Mouse (Mus musculus) layer of hippocampus, postnatal 14 days (tissue): ENCODE measurements at regions not wholly inside any gene's neighbourhood (a gene's known extent, or its start where the extent isn't known, plus 50 kb on each side); places are given as distances from the start of the nearest gene placed in this dataset.
A peak's percentile ranks its signal among the peaks of the same experiment; 100 is the strongest.
"Not testable (repeated sequence)": the region's sequence is repeated elsewhere in the genome, so short reads cannot be mapped to it uniquely, and the experiment has no call there.

Experiments
- DNase-seq, 2 experiments: peaks; one replicate each; pipeline ENCODE4 v3.0.0; 2021 to 2022; ENCODE audit warnings: low spot score in 2 of 2, mixed read lengths in 1 of 2

DNA sequence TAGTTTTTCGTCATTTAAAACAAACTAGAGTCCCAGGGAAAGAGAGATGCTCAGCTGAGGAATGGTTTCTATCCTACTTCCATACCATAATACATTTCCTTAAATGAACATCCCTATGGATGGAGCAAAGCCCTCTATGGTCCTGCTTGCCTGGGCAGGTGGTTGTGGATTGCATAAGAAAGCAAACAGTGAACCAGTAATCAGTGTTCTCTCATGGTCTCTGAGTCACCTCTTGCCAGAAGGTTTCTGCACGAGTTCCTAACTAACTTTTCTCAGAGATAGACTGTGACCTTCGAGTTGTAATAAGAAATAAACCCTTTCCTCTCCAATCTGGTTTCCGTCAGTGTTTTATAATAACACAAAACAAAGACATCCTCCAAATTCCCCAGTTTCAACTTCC is 62.9 kb upstream of the Bet1 start:
- no peak for DNase-seq

DNA sequence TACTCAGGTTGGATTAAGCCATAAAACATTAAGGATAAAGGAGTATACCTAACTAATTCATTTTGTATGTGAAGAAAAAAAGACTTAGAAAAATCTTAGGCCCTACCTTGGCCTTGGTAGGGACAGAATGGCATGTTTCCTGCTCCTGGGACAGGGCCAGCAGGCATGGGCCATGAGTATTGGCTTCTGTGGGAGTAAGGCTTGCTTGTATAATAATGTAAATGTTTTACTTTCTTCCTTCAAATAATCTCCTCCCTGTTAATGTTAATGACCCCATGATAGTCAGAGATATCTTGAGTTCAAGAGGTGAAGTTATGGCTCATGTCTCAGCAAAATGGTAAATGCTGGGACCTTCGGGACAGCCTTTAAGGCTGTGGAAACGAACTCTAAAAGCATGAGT is 71.5 kb upstream of the Bet1 start:
- no peak for DNase-seq

DNA sequence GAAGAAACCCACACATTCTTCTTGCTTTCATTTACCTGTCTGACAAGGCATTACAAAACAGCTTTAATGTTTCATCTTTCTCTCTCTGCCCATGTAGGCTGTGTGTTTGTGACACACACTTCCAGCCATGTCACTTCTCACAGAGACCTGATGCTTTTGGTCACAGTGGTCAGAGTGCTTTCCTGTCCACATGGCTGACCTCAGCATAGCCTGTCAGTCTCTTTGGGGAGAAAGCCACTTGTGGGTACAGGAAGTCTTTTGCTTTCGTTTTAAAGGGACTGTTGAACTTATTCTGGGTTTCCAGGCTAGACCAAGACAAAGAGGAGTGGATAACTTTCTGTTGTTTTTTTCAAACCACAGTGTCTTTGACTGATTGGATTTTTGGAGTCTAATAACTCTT is 77.0 kb upstream of the Bet1 start:
- no peak for DNase-seq

DNA sequence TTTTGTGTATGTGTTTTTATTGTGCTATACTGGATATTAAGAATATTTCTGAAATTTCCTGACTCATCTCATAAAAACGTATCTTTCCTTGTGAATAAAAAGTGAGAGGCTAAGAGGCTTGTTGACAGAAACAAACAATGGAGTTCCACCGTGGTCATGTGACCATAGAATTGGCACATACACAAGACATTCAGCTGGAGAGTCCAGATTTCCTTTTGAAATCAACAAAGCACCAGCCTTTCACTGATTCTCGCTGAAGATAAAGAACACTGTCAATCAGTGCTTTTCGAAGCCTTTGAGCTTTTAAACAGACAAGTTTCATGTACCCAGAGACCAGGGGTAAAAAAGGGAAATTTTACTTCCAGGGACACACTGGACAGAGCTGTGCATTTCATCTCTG is 80.3 kb upstream of the Bet1 start:
- peak in 1 of 2 experiments; percentile 4 for DNase-seq

DNA sequence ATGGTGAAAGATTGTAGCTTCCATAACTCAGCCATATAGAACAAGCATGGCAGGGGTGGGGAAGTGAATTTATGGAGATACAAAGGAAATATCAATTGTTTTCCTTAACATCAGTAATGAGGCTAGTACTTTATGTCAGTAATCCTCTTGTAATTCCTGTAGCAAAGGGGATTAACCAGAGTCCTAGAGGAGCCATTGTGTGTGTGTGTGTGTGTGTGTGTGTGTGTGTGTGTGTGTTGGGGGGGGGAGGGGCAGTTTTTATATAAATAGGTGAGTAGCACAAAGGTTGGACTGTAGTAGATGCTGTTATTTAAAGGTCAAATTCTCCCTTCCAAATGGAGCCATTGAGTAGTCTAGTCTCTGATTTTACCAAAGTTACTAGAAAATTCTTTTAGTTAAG is 81.0 kb upstream of the Bet1 start:
- DNase-seq = no peak

DNA sequence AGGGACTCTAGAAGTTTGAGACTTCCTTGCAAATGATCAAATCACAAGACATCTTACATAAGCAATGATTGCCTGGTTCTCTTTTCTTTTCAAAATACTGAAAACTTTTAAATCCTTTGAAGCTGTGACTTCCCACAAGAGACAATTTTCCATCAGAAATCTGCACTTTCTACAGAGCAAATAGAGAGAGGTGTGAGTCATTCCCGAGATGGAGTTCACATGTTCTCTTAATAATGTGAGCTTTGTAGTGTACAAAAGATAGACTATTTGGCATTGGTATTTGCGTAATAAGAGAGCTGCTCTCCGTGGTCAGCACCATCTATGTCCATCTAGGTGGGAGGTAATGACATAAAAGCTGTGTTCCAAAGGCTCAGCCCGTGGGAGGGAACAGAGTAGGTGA is 84.8 kb upstream of the Bet1 start:
- no peak for DNase-seq

DNA sequence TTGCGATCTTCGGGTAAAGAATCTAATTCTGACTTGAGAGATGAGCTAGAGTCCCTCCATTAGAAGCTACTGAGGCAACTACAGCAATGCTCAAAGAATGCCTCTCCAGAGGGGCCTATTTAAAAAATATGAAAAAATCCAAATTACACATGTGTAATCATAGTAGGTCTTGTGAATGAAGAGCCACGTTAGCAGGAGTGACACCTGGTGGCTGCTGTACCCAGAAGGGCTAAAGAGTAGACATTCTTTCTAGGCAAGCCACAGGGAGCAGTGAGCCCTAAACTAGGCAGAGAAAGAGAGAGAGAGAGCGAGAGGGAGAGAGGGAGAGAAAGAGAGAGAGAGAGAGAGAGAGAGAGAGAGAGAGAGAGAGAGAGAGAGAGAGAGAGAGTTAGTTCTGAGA is 100.9 kb upstream of the Bet1 start:
- DNase-seq = no peak

DNA sequence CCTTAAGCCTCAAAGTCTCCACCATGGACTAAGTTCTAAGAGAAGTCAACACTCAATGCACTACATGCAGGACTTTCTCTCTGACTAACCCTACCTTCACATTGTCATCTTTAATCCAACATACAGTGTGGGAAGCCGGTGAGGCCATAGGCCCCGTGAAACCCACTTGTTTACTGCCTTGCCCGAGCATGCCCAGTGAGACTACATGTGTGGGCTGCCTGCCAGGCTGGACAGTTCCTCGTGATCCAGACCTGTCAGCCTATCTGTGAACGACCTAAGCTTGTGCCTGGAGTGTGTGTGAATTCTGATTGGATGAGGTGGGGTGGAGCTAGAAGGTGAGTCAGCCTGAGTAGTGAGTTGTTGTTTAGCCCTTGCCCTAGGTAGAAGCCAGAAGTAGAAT is 104.2 kb upstream of the Bet1 start:
- DNase-seq = not testable (repeated sequence)

DNA sequence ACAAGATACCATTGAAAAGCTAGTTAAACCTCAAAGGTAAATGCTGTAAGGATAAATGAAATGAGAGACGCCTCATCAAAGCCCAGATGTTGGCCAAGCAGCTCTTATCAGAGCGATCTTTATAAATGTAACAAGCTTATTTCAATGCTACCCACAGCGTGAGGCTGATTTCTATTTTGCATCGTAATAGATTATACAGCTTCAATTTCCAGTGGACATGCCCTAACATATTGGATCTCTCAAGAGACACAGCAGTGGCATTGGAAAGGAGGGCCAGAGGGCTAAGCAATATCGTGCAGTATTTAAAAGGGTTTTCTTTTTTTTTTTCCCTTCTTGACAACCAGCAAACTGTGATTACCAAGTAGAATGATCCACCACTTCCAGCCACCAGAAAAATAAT is 106.5 kb upstream of the Bet1 start:
- DNase-seq = no peak

DNA sequence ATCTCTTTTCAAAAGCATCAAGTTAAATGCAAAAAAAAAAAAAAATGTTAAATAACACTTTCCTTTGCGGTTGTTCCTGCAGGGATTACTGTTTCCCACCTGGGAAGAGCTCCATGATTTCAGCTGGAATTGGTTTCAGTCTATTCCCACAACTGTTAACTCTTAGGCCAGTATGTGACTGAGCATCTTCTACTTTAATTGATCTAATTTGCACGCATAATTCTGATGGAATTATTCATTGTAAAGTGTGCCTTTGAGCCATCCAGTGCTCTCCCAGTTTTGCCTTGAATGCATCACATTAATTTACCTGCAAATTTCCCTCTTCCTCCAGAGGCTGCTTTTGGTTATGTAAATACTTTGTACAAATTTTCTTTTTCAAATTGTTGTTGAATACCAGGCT is 114.4 kb upstream of the Bet1 start:
- no peak for DNase-seq

DNA sequence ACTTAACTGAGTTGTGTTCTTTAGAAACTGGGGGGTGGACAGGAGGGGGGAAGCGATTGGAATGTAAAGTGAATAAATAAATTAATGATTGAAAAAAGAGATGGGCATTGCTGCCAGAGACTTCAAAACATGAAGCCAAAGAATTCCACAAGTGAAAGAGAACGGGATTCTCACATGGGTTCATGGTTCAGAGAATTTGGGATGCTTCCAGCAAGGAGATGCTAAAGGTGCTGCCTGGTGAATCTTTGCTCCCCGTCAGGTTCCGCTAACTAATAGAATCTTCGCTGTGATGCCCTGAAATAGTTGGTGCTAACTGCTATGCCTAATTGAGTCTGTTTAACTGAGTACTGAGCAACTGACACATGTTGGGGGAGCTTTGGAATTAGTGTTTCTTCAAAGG is 118.9 kb upstream of the Bet1 start:
- DNase-seq = no peak

DNA sequence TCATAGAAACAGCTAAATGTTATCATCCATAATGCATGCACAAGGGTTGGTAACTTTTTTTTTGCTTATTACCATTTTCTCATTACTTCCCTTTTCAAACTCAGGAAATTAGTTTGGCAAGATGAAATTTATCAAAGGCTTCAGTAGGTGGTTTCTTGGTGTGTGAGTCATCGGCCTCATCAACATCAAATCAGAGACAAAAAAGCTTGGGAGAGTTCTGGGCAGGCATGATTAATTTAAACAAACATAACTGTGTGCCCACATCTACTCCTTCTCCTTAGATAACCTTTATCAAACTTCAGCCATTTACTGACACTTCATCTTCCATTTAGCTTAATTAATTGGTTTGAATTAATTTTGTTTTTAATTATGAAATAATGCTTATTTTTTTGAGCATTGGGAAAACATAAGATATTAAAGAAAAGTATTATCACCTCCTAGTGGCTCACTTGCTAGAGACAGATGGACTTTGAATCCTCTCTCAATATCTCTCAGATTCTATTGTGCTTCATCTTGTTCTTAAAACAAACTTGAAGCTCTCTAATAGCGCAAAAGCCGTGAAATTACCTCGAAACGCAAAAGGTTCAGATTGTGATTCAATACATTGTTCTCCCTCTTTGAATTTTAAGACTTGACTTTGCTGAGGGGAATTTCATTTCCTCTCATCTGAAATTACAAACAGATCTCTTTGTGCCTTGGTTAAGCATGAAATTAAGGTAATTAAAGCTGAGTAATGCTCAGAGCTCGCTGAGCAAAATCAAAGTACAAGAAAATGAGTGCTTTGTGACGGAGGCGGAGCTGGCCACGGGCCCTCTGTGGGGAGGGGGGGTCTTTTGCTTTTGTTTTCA is 158.7 kb upstream of the Bet1 start:
- DNase-seq = peak; percentile 1 to 3

DNA sequence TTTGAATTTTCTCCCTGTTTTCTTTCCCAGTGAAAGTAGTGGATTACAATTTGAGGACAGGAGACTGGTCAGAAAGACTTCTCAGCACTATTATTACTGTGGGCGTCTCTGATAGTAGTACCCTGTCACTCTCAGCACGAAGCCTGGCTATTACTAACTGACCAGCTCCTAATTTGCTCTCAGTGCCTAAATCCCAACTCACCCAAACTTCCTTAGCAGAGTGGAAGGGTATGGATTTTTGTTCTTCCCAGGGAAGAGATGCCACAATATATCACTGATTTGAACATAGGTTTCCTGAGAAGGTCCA is 159.3 kb upstream of the Bet1 start:
- DNase-seq = no peak

DNA sequence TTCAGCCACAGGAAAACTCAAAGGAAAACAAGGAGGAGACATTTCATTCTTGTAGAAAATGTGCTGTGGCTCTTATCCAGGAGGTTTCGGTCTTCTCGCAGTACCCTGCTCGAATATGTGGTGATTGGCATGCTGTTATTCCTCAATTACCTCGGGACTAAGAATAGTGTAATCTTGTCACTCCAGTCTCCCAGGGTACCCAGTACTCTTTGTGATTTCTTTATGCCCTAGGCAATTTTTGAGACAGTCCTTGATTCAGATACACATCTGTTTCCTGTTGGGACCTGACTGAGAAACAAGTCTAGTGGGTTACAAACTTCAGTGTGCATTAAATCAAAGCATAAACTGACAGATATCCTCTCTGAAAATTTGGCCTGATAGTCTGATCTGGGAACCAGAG is 189.8 kb upstream of the Bet1 start:
- no peak for DNase-seq

DNA sequence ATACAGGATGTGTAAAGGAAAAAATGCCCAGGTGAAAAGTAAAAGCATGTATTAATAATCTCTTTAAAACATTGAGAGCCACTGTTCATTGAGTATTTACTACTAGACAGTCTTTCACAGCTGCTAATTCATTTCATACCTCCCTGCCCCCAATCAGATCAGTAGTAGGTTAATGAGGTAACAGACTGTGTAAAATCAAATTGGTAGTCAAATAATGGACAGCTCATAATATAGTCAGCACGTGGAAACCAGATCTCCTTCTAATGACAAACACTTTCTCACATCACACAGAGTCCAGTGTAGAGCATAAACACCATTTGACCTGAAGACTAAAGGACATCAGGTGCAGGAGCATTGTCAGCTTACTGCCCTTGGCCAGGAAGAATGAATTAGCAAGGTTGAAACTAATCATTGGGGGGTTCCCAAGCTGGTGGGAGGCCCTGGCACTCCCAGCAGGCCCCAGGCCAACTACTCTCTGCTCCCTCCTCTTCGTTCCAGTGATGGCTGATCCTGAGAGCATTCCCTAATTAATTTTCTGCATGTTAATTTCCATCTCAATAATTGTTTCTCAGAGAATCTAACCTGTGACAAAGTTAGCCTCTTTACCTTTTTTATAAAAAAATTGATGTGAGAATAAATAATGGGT is 190.6 kb upstream of the Bet1 start:
- no peak for DNase-seq

DNA sequence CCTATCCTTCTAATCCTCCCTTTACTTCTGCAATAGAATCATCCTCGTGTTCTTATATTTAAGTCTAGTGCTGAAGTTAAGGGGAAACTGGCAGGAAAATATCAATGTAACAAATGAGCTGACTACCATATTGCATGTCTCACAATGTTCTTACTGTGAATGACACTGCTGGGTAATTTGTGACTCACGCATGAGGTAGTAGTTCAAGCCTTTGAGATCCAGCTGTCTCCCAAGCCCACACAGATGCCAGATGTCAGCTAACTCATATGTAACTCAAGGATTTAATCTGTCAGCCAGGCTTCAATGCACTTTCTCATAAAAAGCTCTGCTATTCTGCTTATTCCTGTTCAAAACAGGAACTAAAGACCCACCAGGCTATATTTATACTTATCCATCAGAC is 204.6 kb upstream of the Bet1 start:
- DNase-seq = no peak

DNA sequence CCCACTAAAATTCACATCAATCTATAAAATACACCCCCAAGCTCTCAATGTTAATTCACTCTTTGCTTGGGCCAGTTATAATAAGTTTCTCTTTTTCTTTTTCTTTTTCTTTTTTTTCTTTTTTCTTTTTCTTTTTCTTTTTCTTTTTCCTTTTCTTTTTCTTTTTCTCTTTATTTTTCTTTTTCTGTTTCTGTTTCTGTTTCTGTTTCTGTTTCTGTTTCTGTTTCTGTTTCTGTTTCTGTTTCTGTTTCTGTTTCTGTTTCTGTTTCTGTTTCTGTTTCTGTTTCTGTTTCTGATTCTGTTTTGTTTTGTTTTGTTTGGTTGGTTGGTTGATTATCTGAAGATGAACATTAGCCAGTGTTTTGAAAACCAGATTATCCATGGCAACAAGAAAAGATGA is 201.2 kb upstream of the Col1a2 start:
- not testable (repeated sequence) for DNase-seq

DNA sequence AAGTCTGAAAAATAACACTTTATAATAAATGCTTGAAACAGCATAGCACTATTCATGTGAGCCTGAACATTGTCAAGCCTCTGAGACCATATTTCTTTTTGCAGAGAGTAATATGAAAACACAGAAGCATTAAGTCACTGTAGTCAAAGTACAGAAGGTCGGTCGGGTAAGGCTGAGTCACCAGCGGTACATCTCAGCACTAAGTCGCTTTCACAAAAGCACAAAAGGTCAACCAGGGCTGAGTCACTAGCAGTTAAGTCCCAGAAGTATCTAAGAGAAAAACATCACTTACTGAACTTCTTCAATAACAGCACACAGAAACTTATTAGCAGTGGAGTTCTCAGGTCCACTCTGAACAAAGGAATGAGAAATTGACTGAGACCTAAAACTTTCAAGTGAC is 154.7 kb upstream of the Col1a2 start:
- DNase-seq = no peak

DNA sequence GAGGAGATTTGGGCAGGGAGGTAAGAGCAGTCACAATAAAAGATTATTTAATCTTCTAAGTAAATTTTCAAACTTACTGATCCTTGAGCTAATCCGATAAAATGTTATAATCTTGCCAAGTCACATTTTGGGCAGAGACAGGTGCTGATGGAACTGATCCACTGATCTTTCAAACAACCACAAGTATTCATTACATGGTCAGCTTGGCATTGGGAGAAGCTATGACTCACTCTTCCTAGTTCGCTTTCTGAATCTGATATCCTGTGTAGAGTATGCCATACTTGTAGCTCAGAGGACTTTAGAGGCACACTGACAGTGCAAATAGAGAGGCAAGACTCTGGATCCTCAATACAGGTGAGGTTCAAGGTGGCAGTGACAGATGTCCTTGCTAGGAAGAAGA is 142.4 kb upstream of the Col1a2 start:
- no peak for DNase-seq

DNA sequence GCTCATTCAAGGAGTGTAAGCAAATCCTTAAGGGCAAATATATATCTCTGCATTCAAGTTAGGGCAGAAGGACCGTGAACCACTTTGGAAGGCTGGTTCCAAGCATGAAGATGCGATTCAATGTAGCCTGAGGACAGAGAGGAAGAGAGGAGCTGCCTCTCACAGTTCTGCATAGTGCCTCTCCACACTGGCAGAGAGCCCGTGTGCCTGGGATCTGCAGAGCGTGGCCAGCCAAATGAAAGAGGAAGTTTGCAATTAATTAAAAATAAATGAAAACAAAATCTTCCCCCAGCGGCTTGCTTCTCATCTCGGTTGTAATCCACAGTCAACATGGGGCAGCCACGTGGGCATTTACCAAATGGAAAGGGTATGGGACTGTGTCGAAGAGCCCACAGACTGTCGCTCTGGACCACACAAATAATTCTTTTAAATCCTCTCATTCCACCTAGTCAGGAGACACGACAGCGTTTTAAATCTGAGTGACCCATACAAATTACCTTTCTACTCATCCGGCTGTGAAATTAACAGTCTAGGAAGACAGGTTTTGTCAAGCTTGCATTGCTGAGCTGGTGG is 129.1 kb upstream of the Col1a2 start:
- no peak for DNase-seq

DNA sequence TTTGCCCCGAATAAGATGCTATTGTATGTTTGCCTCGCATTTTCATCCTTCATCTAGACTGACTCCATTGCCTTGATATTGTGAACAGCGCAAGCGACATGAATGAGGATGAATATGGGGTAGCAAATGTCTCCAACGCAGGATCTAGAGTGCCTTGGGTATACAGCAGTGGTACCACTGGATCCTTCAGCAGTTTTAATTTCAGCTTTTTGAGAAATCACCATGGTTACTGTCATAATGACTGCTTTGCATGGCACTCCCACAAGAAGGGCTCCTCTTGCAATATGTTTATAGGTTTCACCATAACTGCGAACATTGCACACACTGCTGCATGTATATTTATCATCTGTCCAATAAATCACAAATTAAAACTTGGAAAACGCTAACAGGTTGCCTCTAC is 107.8 kb upstream of the Col1a2 start:
- DNase-seq = no peak

DNA sequence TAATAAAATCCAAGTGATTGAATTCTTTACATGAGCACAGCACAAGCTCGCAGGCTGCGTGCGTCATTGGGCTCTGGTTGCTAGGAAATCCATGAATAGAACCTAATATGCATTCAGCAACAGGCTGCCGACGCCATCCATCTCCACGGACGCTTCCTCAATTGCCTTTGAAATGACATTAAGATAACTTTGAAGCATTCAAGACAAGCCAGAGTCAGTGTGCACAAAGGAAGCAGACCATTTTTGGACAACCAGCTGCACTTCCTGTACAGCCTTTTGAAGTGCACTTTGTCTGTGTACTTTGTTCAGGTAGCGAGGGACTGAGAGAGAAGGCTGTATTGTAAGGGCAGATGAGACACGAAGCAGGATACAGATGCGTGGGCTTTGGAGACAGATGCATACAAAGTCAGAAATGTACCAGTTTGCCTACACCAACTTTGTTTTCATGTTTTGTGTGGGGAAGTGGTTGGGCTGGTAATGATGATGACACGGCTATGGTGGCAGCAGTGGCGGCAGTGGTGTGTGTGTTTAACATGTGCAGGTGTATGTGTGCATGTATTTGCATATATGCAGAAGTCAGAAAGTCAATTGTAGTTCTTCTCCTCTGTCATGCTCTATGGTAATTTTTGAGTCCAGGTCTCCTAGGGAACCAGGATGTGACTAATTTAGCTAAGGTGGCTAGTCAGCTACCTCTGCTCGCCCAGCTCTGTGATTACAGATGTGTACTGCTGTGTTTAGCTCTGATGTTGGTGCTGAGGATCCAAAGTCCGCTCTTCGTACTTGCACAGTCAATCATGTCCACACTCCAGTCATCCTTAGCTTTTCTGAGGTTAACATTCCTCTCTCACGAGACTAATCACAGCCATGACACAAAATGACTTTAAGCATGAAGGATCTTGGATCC is 106.7 kb upstream of the Col1a2 start:
- peak; percentile 19 to 64 for DNase-seq
